Mouse (Mus musculus) hindbrain, embryonic 12.5 days (tissue): ENCODE data around the gene H2-M1. TPM values are rescaled to one million over a fixed set of nuclear protein-coding genes. Genes with fewer than 3 reads are reported as not detected.

Source experiments
- ATAC-seq: fragments of 200-750 bp; cut with Nextera tagmentation; 2 replicates; pipeline ENCODE4 v1.8.0; 2017; ENCODE audit warnings: moderate TSS enrichment; ENCODE audit not compliant: low FRiP score
- H3K27ac ChIP-seq: fragments of 300-500 bp; sonication (generic); 2 replicates; pipeline ENCODE4 v1.5.1; 2016; ENCODE audit warnings: mild to moderate bottlenecking
- H3K27me3 ChIP-seq: fragments of 300-500 bp; sonication (generic); 2 replicates; pipeline ENCODE4 v1.6.1; 2016; ENCODE audit warnings: mild to moderate bottlenecking
- H3K36me3 ChIP-seq: fragments of 300-500 bp; sonication (generic); 2 replicates; pipeline ENCODE4 v1.6.1; 2016; ENCODE audit warnings: mild to moderate bottlenecking
- H3K4me1 ChIP-seq: fragments of 300-500 bp; sonication (generic); 2 replicates; pipeline ENCODE4 v1.6.1; 2016
- H3K4me2 ChIP-seq: fragments of 300-500 bp; sonication (generic); replicated peaks from 2 replicates; pipeline ENCODE4 v1.6.1; 2016; ENCODE audit warnings: mild to moderate bottlenecking
- H3K4me3 ChIP-seq: fragments of 300-500 bp; sonication (generic); 2 replicates; pipeline ENCODE4 v1.5.1; 2016; ENCODE audit warnings: mild to moderate bottlenecking
- H3K9ac ChIP-seq: fragments of 300-500 bp; sonication (generic); 2 replicates; pipeline ENCODE4 v1.6.1; 2016; ENCODE audit warnings: mild to moderate bottlenecking, moderate library complexity
- H3K9me3 ChIP-seq: fragments of 300-500 bp; sonication (generic); replicated peaks from 2 replicates; pipeline ENCODE4 v1.6.1; 2016; ENCODE audit warnings: mild to moderate bottlenecking
- WGBS: fragments of 180-500 bp; shearing (Covaris S2); methylation state at CpG from one replicate; pipeline ENCODE4 v1.1.7; 2016; 5-methylcytosine and 5-hydroxymethylcytosine counted together
- polyA plus RNA-seq: library from polyadenylated mRNA; unstranded; fragments of >200 nt; fragmentation: Nextera tagmentation; extraction: Ambion mirVana; gene quantifications from 2 replicates; pipeline ENCODE4 v1.2.1, GENCODE M21; 2016

Gene H2-M1
- polyA plus RNA-seq, result not detected in 2 replicates

GRCm38 (mm10) chr17:36672119-36672518, at the start of gene H2-M1:
TSS of gene H2-M1 (minus strand) at chr17:36672219.
- Histone ChIP-seq H3K4me2 (no peak within 1 kb of the TSS), H3K27ac (no peak within 1 kb of the TSS), H3K4me1 (no peaks in the 10 kb centered on the region), H3K9me3 (no peaks in the 10 kb centered on the region), H3K9ac (no peak within 1 kb of the TSS), H3K4me3 (no peak within 1 kb of the TSS), H3K27me3 (no peaks in the 10 kb centered on the region), H3K36me3 (no peaks in the 10 kb centered on the region)
- WGBS, result 78% methylated on average over 3 of the region's 3 CpGs
- no peak for ATAC-seq

GRCm38 (mm10) chr17:36697693-36698092, 25.7 kb upstream of the H2-M1 start:
- Histone ChIP-seq H3K9me3 (no peaks in the 10 kb centered on the region), H3K36me3 (no peaks in the 10 kb centered on the region), H3K27ac (no peak overlapping the region), H3K4me3 (no peak overlapping the region), H3K4me1 (no peaks in the 10 kb centered on the region), H3K27me3 (no peaks in the 10 kb centered on the region), H3K4me2 (no peak overlapping the region), H3K9ac (no peak overlapping the region)
- no peak for ATAC-seq
- WGBS, result 76% methylated on average over 2 of the region's 2 CpGs

- H3K4me1 ChIP-seq, result no peaks in the 10 kb centered on the region
- WGBS, result 89% methylated on average over 3 of the region's 3 CpGs
- no peaks in the 10 kb centered on the region for H3K36me3 ChIP-seq
- H3K27ac ChIP-seq, result no peak within 1 kb of the TSS
- H3K4me2 ChIP-seq, result no peak within 1 kb of the TSS
- no peaks in the 10 kb centered on the region for H3K27me3 ChIP-seq
- H3K4me3 ChIP-seq, result no peak within 1 kb of the TSS
- H3K9me3 ChIP-seq, result no peaks in the 10 kb centered on the region
- ATAC-seq, result no peak
- H3K9ac ChIP-seq, result no peak within 1 kb of the TSS
Observed at GRCm38 (mm10) chr17:36642566-36642965, 29.5 kb downstream of the H2-M1 start, which contains the start of gene H2-M9. TSS of gene H2-M9 (minus strand) at chr17:36642666.

Other genes with a start within 250 kb of the H2-M1 start
- not detected in 2 replicates for gene H2-M10.4, start 209.9 kb downstream of the H2-M1 start, polyA plus RNA-seq
- gene H2-M11, start 125.1 kb downstream of the H2-M1 start, polyA plus RNA-seq, result not detected in 2 replicates
- gene H2-M9, start 29.6 kb downstream of the H2-M1 start, polyA plus RNA-seq, result not detected in 2 replicates
- not detected in 2 replicates for gene H2-M10.5, start 100.7 kb upstream of the H2-M1 start, polyA plus RNA-seq
- not detected in 2 replicates for gene H2-M10.6, start 140.0 kb upstream of the H2-M1 start, polyA plus RNA-seq
- gene Trim26, start 164.9 kb upstream of the H2-M1 start, polyA plus RNA-seq, result 49.8 and 56.4 TPM in 2 replicates
- gene Trim15, start 195.0 kb upstream of the H2-M1 start, polyA plus RNA-seq, result 0.37 and 0.42 TPM in 2 replicates
- 7.5 and 8.4 TPM in 2 replicates for gene Trim10, start 197.4 kb upstream of the H2-M1 start, polyA plus RNA-seq
- not detected in 2 replicates for gene Trim40, start 217.9 kb upstream of the H2-M1 start, polyA plus RNA-seq
- not detected in 2 replicates for gene Trim31, start 225.9 kb upstream of the H2-M1 start, polyA plus RNA-seq